ENCODE assay signal across 14 mouse cellular contexts in genomic region chr2:147373667-147374007, GRCm38 (mm10). TPM values are rescaled to one million over a fixed set of nuclear protein-coding genes. Genes with fewer than 3 reads are reported as not detected.
DNase-seq lines count a peak whose midpoint lies in the region; ATAC-seq lines count a peak whose summit lies in the region.
"Had no signal": no experiment of that assay in that cellular context is flagged by ENCODE, and none has a peak within 500 bp of the region (broad histone marks: within the 10 kb centered on the region; RNA-seq: fewer than 3 reads in every experiment).

No protein-coding gene starts in this region.

- no peaks in the 10 kb centered on the region for H3K4me1 ChIP-seq in forebrain, embryonic 11.5 days (replicated peaks; ENCODE audit: control insufficient read depth, insufficient read depth, low read length)
- no peaks in the 10 kb centered on the region for H3K4me1 ChIP-seq in forebrain, embryonic 16.5 days (replicated peaks; ENCODE audit: control insufficient read depth, insufficient read depth, low read length)
- peaks cover 8% of the 10 kb centered on the region for H3K4me1 ChIP-seq in kidney, embryonic 15.5 days
- H3K4me1 ChIP-seq in midbrain, embryonic 13.5 days (replicated peaks) = 0 out of 2 replicates have a peak, but pooled peaks cover 5% of the 10 kb centered on the region
- H3K4me1 ChIP-seq: lung, embryonic 15.5 days had no signal

- H3K9ac ChIP-seq in forebrain, embryonic 11.5 days (ENCODE audit: low read length) = no peak overlapping the region
- H3K9ac ChIP-seq in forebrain, embryonic 16.5 days (replicated peaks; ENCODE audit: low read depth, low read length) = no peak overlapping the region
- H3K9ac ChIP-seq in kidney, embryonic 15.5 days = no peak overlapping the region
- no peak overlapping the region for H3K9ac ChIP-seq in midbrain, embryonic 13.5 days (replicated peaks)
- H3K9ac ChIP-seq: lung, embryonic 15.5 days had no signal

- H3K27me3 ChIP-seq in forebrain, embryonic 11.5 days (ENCODE audit: control insufficient read depth, insufficient read depth, low read length) = peaks cover 83% of the 10 kb centered on the region
- peaks cover 81% of the 10 kb centered on the region for H3K27me3 ChIP-seq in forebrain, embryonic 16.5 days (replicated peaks; ENCODE audit: control insufficient read depth, insufficient read depth, low read length)
- peaks cover 92% of the 10 kb centered on the region for H3K27me3 ChIP-seq in kidney, embryonic 15.5 days
- peaks cover 93% of the 10 kb centered on the region for H3K27me3 ChIP-seq in midbrain, embryonic 13.5 days

- H3K4me2 ChIP-seq in forebrain, embryonic 11.5 days (ENCODE audit: low read depth, low read length, severe bottlenecking) = no peak overlapping the region
- no peak overlapping the region for H3K4me2 ChIP-seq in forebrain, embryonic 16.5 days (ENCODE audit: low read length)
- no peak overlapping the region for H3K4me2 ChIP-seq in kidney, embryonic 15.5 days
- no peak overlapping the region for H3K4me2 ChIP-seq in midbrain, embryonic 13.5 days (replicated peaks)
- H3K4me2 ChIP-seq: lung, embryonic 15.5 days had no signal

- no peak overlapping the region for H3K27ac ChIP-seq in forebrain, embryonic 11.5 days (ENCODE audit: low read depth, low read length)
- no peak overlapping the region for H3K27ac ChIP-seq in forebrain, embryonic 16.5 days (ENCODE audit: low read length)
- H3K27ac ChIP-seq in kidney, embryonic 15.5 days = no peak overlapping the region
- no peak overlapping the region for H3K27ac ChIP-seq in midbrain, embryonic 13.5 days
- H3K27ac ChIP-seq: lung, embryonic 15.5 days had no signal

- DNase-seq in forebrain, embryonic 11.5 days (ENCODE audit: low spot score) = peak; percentile 56
- no peak for DNase-seq in kidney, adult 9 months
- peak; percentile 58 for DNase-seq in embryo, embryonic 10.5 days (ENCODE audit: low spot score)
- DNase-seq in urinary bladder, adult 18-20 months (ENCODE audit: low spot score in 2 of 2) = no peak
- DNase-seq in left cerebral cortex, adult 11 months (ENCODE audit: low spot score) = no peak
- DNase-seq: cerebellum, postnatal 36 days; gastrocnemius, postnatal 25 days; right cerebral cortex, postnatal 14 days; thymus, postnatal 4 days had no signal

- ATAC-seq in forebrain, embryonic 11.5 days (replicated peaks; ENCODE audit: low FRiP score) = 0 out of 2 replicates have a peak, but pooled peaks have one; percentile 23
- no peak for ATAC-seq in forebrain, embryonic 16.5 days
- 0 out of 2 replicates have a peak, but pooled peaks have one; percentile 25 for ATAC-seq in kidney, embryonic 15.5 days (replicated peaks; ENCODE audit: low FRiP score)
- 0 out of 2 replicates have a peak, but pooled peaks have one; percentile 30 for ATAC-seq in midbrain, embryonic 13.5 days

- no peak overlapping the region for H3K4me3 ChIP-seq in forebrain, embryonic 11.5 days (ENCODE audit: low read depth, low read length)
- H3K4me3 ChIP-seq in forebrain, embryonic 16.5 days (replicated peaks; ENCODE audit: low read length) = no peak overlapping the region
- H3K4me3 ChIP-seq in kidney, embryonic 15.5 days (replicated peaks) = no peak overlapping the region
- H3K4me3 ChIP-seq in midbrain, embryonic 13.5 days (replicated peaks) = no peak overlapping the region
- H3K4me3 ChIP-seq: lung, embryonic 15.5 days had no signal

- H3K9me3 ChIP-seq in forebrain, embryonic 11.5 days (ENCODE audit: control insufficient read depth, low read length) = no peaks in the 10 kb centered on the region
- H3K9me3 ChIP-seq in forebrain, embryonic 16.5 days (ENCODE audit: control insufficient read depth, low read length) = no peaks in the 10 kb centered on the region
- H3K9me3 ChIP-seq in kidney, embryonic 15.5 days (replicated peaks) = no peaks in the 10 kb centered on the region
- H3K9me3 ChIP-seq in midbrain, embryonic 13.5 days = no peaks in the 10 kb centered on the region
- H3K9me3 ChIP-seq: lung, embryonic 15.5 days had no signal

- under 1% methylated on average over 19 of the region's 19 CpGs for WGBS in forebrain, embryonic 11.5 days
- under 1% methylated on average over 19 of the region's 19 CpGs for WGBS in forebrain, embryonic 16.5 days
- under 1% methylated on average over 19 of the region's 19 CpGs for WGBS in kidney, embryonic 15.5 days
- WGBS in midbrain, embryonic 13.5 days = under 1% methylated on average over 19 of the region's 19 CpGs

- H3K36me3 ChIP-seq in forebrain, embryonic 11.5 days (ENCODE audit: control insufficient read depth, insufficient read depth, low read length) = no peaks in the 10 kb centered on the region
- H3K36me3 ChIP-seq in forebrain, embryonic 16.5 days (ENCODE audit: control insufficient read depth, insufficient read depth) = no peaks in the 10 kb centered on the region
- no peaks in the 10 kb centered on the region for H3K36me3 ChIP-seq in kidney, embryonic 15.5 days
- no peaks in the 10 kb centered on the region for H3K36me3 ChIP-seq in midbrain, embryonic 13.5 days
- H3K36me3 ChIP-seq: lung, embryonic 15.5 days had no signal

RNA-seq across cellular contexts. Expression of gene Pax1, which starts 11.9 kb away (rescaled TPM):
- 0.29 and 0.49 TPM in 2 replicates for polyA plus RNA-seq in forebrain, embryonic 11.5 days (2014; fragmentation: Nextera tagmentation; extraction: Ambion mirVana)
- polyA plus RNA-seq in forebrain, embryonic 16.5 days (2015; fragmentation: Nextera tagmentation; extraction: Ambion mirVana) = not detected in 2 replicates
- 0.22 and 0.32 TPM in 2 replicates for polyA plus RNA-seq in kidney, embryonic 15.5 days (2015; fragmentation: Nextera tagmentation; extraction: Ambion mirVana)
- 0.05 TPM in 1 of 2 replicates, not detected in the other for polyA plus RNA-seq in midbrain, embryonic 13.5 days (2015; fragmentation: Nextera tagmentation; extraction: Ambion mirVana)
- polyA plus RNA-seq: stomach, embryonic 14.5 days had no signal

Comparison
In these comparisons a context has a peak if more than half of its experiments do, and no peak if none do; other contexts are left out.
1. DNase-seq: peak in forebrain, embryonic 11.5 days (single experiment) and embryo, embryonic 10.5 days (single experiment); none in kidney, adult 9 months (single experiment), urinary bladder, adult 18-20 months (0 of 2) and left cerebral cortex, adult 11 months (single experiment).